Mouse (Mus musculus) layer of hippocampus, adult 2 months (tissue): ENCODE measurements around the gene Tmem50b. TPM values are rescaled to one million over a fixed set of nuclear protein-coding genes. Genes with fewer than 3 reads are reported as not detected.

Experiments
- DNase-seq, 2 experiments: peaks; one replicate each; pipeline ENCODE4 v3.0.0; 2022; ENCODE audit warnings: low spot score in 2 of 2
- H3K27ac ChIP-seq: fragments of 200-600 bp; 2 replicates; pipeline ENCODE4 v1.8.1; 2022
- H3K4me3 ChIP-seq: fragments of 200-600 bp; 2 replicates; pipeline ENCODE4 v1.8.1; 2022; ENCODE audit warnings: mild to moderate bottlenecking
- CTCF ChIP-seq: fragments of 200-600 bp; conservative IDR thresholded peaks from 2 replicates; pipeline ENCODE4 v1.8.1; 2022; ENCODE audit warnings: antibody characterized with exemption, mild to moderate bottlenecking, moderate library complexity
- total RNA-seq, 2 experiments: library from RNA; stranded (reverse); gene quantifications; 2 replicates each; pipeline ENCODE4 v1.2.3; 2021

The Tmem50b gene
- total RNA-seq, 2 experiments from 2014 or later, result 97.3 to 104 TPM

GRCm38 (mm10) chr16:91551081-91551524 lies 46.5 kb downstream of the Tmem50b start:
- no peak overlapping the region for H3K27ac ChIP-seq
- H3K4me3 ChIP-seq, result no peak overlapping the region
- DNase-seq, result no peak
- no peak for TF ChIP-seq CTCF

- no peak for DNase-seq
- no peak overlapping the region for H3K27ac ChIP-seq
- no peak overlapping the region for H3K4me3 ChIP-seq
- TF ChIP-seq CTCF, result no peak
Measured at GRCm38 (mm10) chr16:91549616-91550015, 48.0 kb downstream of the Tmem50b start.

GRCm38 (mm10) chr16:91548996-91549395 lies 48.6 kb downstream of the Tmem50b start:
- peak overlapping the region; percentile 98; the same call in 1 of the 2 replicates for H3K27ac ChIP-seq
- TF ChIP-seq CTCF, result no peak
- peak overlapping the region; percentile 98 for H3K4me3 ChIP-seq
- no peak for DNase-seq

GRCm38 (mm10) chr16:91548586-91548985 lies 49.0 kb downstream of the Tmem50b start:
- H3K4me3 ChIP-seq, result peak overlapping the region; percentile 98
- no peak for TF ChIP-seq CTCF

GRCm38 (mm10) chr16:91547974-91548373 lies 49.6 kb downstream of the Tmem50b start:
- no peak for TF ChIP-seq CTCF
- Histone ChIP-seq H3K27ac (peak overlapping the region; percentile 98; the same call in 1 of the 2 replicates), H3K4me3 (peak overlapping the region; percentile 98)
- no peak for DNase-seq

More at GRCm38 (mm10) chr16:91548586-91548985, 49.0 kb downstream of the Tmem50b start:
- H3K27ac ChIP-seq, result peak overlapping the region; percentile 98; the same call in 1 of the 2 replicates
- DNase-seq, result no peak

- H3K4me3 ChIP-seq, result peak within 1 kb of the TSS; percentile 98
- DNase-seq, result peak in 1 of 2 experiments; percentile 42
- peak within 1 kb of the TSS; percentile 98 for H3K27ac ChIP-seq
- TF ChIP-seq CTCF, result no peak
Measured at GRCm38 (mm10) chr16:91546836-91547741, 50.5 kb downstream of the Tmem50b start, which contains the start of gene Ifngr2. Gene Ifngr2 (plus strand): TSS chr16:91547072.

- Histone ChIP-seq H3K4me3 (peak overlapping the region; percentile 98), H3K27ac (peak overlapping the region; percentile 98)
- TF ChIP-seq CTCF, result no peak
- DNase-seq, result no peak
Measured at GRCm38 (mm10) chr16:91546391-91546835, 51.2 kb downstream of the Tmem50b start.

- no peak for TF ChIP-seq CTCF
- Histone ChIP-seq H3K27ac (peak overlapping the region; percentile 98; the same call in 1 of the 2 replicates), H3K4me3 (no peak overlapping the region)
- no peak for DNase-seq
Measured at GRCm38 (mm10) chr16:91545597-91546281, 51.9 kb downstream of the Tmem50b start.

- no peak for TF ChIP-seq CTCF
- H3K27ac ChIP-seq, result no peak overlapping the region
- no peak for DNase-seq
- no peak overlapping the region for H3K4me3 ChIP-seq
Measured at GRCm38 (mm10) chr16:91543619-91544018, 54.0 kb downstream of the Tmem50b start.

GRCm38 (mm10) chr16:91541573-91542081 lies 56.0 kb downstream of the Tmem50b start:
- H3K4me3 ChIP-seq, result no peak overlapping the region
- TF ChIP-seq CTCF, result no peak
- H3K27ac ChIP-seq, result peak overlapping the region; percentile 78
- peak; percentile 69 to 84 for DNase-seq

GRCm38 (mm10) chr16:91538513-91538912 lies 59.1 kb downstream of the Tmem50b start:
- no peak for DNase-seq
- no peak for TF ChIP-seq CTCF
- Histone ChIP-seq H3K27ac (no peak overlapping the region), H3K4me3 (no peak overlapping the region)

- H3K27ac ChIP-seq, result no peak overlapping the region
- TF ChIP-seq CTCF, result no peak
- H3K4me3 ChIP-seq, result no peak overlapping the region
- DNase-seq, result no peak
Measured at GRCm38 (mm10) chr16:91538051-91538450, 59.5 kb downstream of the Tmem50b start.

GRCm38 (mm10) chr16:91537065-91537464 lies 60.5 kb downstream of the Tmem50b start:
- no peak for TF ChIP-seq CTCF
- Histone ChIP-seq H3K4me3 (no peak overlapping the region), H3K27ac (no peak overlapping the region)
- DNase-seq, result no peak
